Mouse (Mus musculus) liver, embryonic 15.5 days (tissue): Measurements from ENCODE around the gene Wfdc16. TPM values are rescaled to one million over a fixed set of nuclear protein-coding genes. Genes with fewer than 3 reads are reported as not detected.
"Not testable (repeated sequence)": the region's sequence is repeated elsewhere in the genome, so short reads cannot be mapped to it uniquely, and the experiment has no call there.

Experiments used
- ATAC-seq: fragments of 200-750 bp; cut with Nextera tagmentation; 2 replicates; pipeline ENCODE4 v1.8.0; 2017; ENCODE audit warnings: moderate number of reproducible peaks, mild to moderate bottlenecking, moderate library complexity; ENCODE audit not compliant: insufficient read depth
- H3K27ac ChIP-seq: fragments of 300-500 bp; sonication (generic); replicated peaks from 2 replicates; pipeline ENCODE4 v1.5.1; 2015; ENCODE audit warnings: mild to moderate bottlenecking, inconsistent platforms
- H3K27me3 ChIP-seq: fragments of 300-500 bp; sonication (generic); 2 replicates; pipeline ENCODE4 v1.6.1; 2015; ENCODE audit warnings: mild to moderate bottlenecking, inconsistent platforms
- H3K36me3 ChIP-seq: fragments of 300-500 bp; sonication (generic); replicated peaks from 2 replicates; pipeline ENCODE4 v1.6.1; 2015; ENCODE audit warnings: moderate library complexity, mild to moderate bottlenecking, inconsistent platforms
- H3K4me1 ChIP-seq: fragments of 300-500 bp; sonication (generic); replicated peaks from 2 replicates; pipeline ENCODE4 v1.6.1; 2015; ENCODE audit warnings: inconsistent platforms
- H3K4me2 ChIP-seq: fragments of 300-500 bp; sonication (generic); 2 replicates; pipeline ENCODE4 v1.6.1; 2015; ENCODE audit warnings: moderate library complexity, mild to moderate bottlenecking, inconsistent platforms
- H3K4me3 ChIP-seq: fragments of 300-500 bp; sonication (generic); replicated peaks from 2 replicates; pipeline ENCODE4 v1.5.1; 2015; ENCODE audit warnings: mild to moderate bottlenecking, inconsistent platforms
- H3K9ac ChIP-seq: fragments of 300-500 bp; sonication (generic); 2 replicates; pipeline ENCODE4 v1.6.1; 2015; ENCODE audit warnings: moderate library complexity, mild to moderate bottlenecking, inconsistent platforms
- H3K9me3 ChIP-seq: fragments of 300-500 bp; sonication (generic); replicated peaks from 2 replicates; pipeline ENCODE4 v1.6.1; 2016; ENCODE audit warnings: inconsistent platforms
- WGBS: fragments of 180-500 bp; shearing (Covaris S2); methylation state at CpG from one replicate; pipeline ENCODE4 v1.1.7; 2015; ENCODE audit warnings: mixed read lengths; ENCODE audit not compliant: insufficient replicate concordance; 5-methylcytosine and 5-hydroxymethylcytosine counted together
- polyA plus RNA-seq: library from polyadenylated mRNA; unstranded; fragments of >200 nt; fragmentation: Nextera tagmentation; extraction: Ambion mirVana; gene quantifications from 2 replicates; pipeline ENCODE4 v1.2.1, GENCODE M21; 2015

The Wfdc16 gene
- polyA plus RNA-seq, 1 experiment from 2014 or later = not detected

GRCm38 (mm10) chr2:164655858-164656257 is 17.3 kb upstream of the Wfdc16 start, which contains the start of gene Wfdc10:
TSS of gene Wfdc10 (plus strand) at chr2:164656046.
- H3K36me3 ChIP-seq = no peaks in the 10 kb centered on the region
- no peak within 1 kb of the TSS for H3K4me2 ChIP-seq
- no peaks in the 10 kb centered on the region for H3K4me1 ChIP-seq
- no peak within 1 kb of the TSS for H3K27ac ChIP-seq
- H3K4me3 ChIP-seq = no peak within 1 kb of the TSS
- no peaks in the 10 kb centered on the region for H3K9me3 ChIP-seq
- no peak within 1 kb of the TSS for H3K9ac ChIP-seq
- no peak for ATAC-seq
- no peaks in the 10 kb centered on the region for H3K27me3 ChIP-seq
- WGBS = 13% methylated on average over 11 of the region's 11 CpGs

GRCm38 (mm10) chr2:164641881-164642673 is 3.5 kb upstream of the Wfdc16 start:
- Histone ChIP-seq H3K4me1 (no peaks in the 10 kb centered on the region), H3K27ac (no peak overlapping the region), H3K4me3 (no peak overlapping the region), H3K9ac (no peak overlapping the region), H3K4me2 (no peak overlapping the region), H3K36me3 (no peaks in the 10 kb centered on the region), H3K27me3 (no peaks in the 10 kb centered on the region), H3K9me3 (no peaks in the 10 kb centered on the region)
- 70% methylated on average over 13 of the region's 13 CpGs for WGBS
- ATAC-seq = no peak

GRCm38 (mm10) chr2:164641129-164641528 is 2.5 kb upstream of the Wfdc16 start:
- H3K27ac ChIP-seq = no peak overlapping the region
- no peak for ATAC-seq
- no peak overlapping the region for H3K9ac ChIP-seq
- no peak overlapping the region for H3K4me2 ChIP-seq
- H3K4me3 ChIP-seq = no peak overlapping the region
- H3K27me3 ChIP-seq = no peaks in the 10 kb centered on the region
- H3K4me1 ChIP-seq = no peaks in the 10 kb centered on the region
- no peaks in the 10 kb centered on the region for H3K9me3 ChIP-seq
- no peaks in the 10 kb centered on the region for H3K36me3 ChIP-seq
- WGBS = 28% methylated on average over 7 of the region's 7 CpGs

- no peaks in the 10 kb centered on the region for H3K27me3 ChIP-seq
- H3K4me1 ChIP-seq = no peaks in the 10 kb centered on the region
- H3K4me3 ChIP-seq = no peak overlapping the region
- no peak overlapping the region for H3K4me2 ChIP-seq
- H3K9ac ChIP-seq = no peak overlapping the region
- H3K27ac ChIP-seq = no peak overlapping the region
- no peak for ATAC-seq
- H3K36me3 ChIP-seq = no peaks in the 10 kb centered on the region
- 70% methylated on average over 9 of the region's 9 CpGs for WGBS
- H3K9me3 ChIP-seq = no peaks in the 10 kb centered on the region
Measured at GRCm38 (mm10) chr2:164635266-164635665, 3.3 kb downstream of the Wfdc16 start.

- H3K27me3 ChIP-seq = no peaks in the 10 kb centered on the region
- 57% methylated on average over 4 of the region's 4 CpGs for WGBS
- no peak for ATAC-seq
- H3K36me3 ChIP-seq = no peaks in the 10 kb centered on the region
- H3K9ac ChIP-seq = no peak overlapping the region
- H3K9me3 ChIP-seq = no peaks in the 10 kb centered on the region
- H3K4me3 ChIP-seq = no peak overlapping the region
- no peak overlapping the region for H3K4me2 ChIP-seq
- no peak overlapping the region for H3K27ac ChIP-seq
- H3K4me1 ChIP-seq = no peaks in the 10 kb centered on the region
Measured at GRCm38 (mm10) chr2:164621775-164622174, 16.8 kb downstream of the Wfdc16 start.

- no peaks in the 10 kb centered on the region for H3K27me3 ChIP-seq
- no peak overlapping the region for H3K9ac ChIP-seq
- no peak overlapping the region for H3K4me2 ChIP-seq
- H3K4me3 ChIP-seq = no peak overlapping the region
- no peaks in the 10 kb centered on the region for H3K9me3 ChIP-seq
- ATAC-seq = no peak
- no peaks in the 10 kb centered on the region for H3K36me3 ChIP-seq
- WGBS = 61% methylated on average over 5 of the region's 5 CpGs
- no peaks in the 10 kb centered on the region for H3K4me1 ChIP-seq
- H3K27ac ChIP-seq = no peak overlapping the region
Measured at GRCm38 (mm10) chr2:164619050-164619449, 19.5 kb downstream of the Wfdc16 start.

- 56% methylated on average over 3 of the region's 3 CpGs for WGBS
- H3K4me2 ChIP-seq = no peak overlapping the region
- no peak overlapping the region for H3K9ac ChIP-seq
- no peaks in the 10 kb centered on the region for H3K27me3 ChIP-seq
- no peaks in the 10 kb centered on the region for H3K9me3 ChIP-seq
- no peak overlapping the region for H3K4me3 ChIP-seq
- no peaks in the 10 kb centered on the region for H3K36me3 ChIP-seq
- H3K27ac ChIP-seq = no peak overlapping the region
- H3K4me1 ChIP-seq = no peaks in the 10 kb centered on the region
- no peak for ATAC-seq
Measured at GRCm38 (mm10) chr2:164615386-164615785, 23.2 kb downstream of the Wfdc16 start.

GRCm38 (mm10) chr2:164613471-164613870 is 25.1 kb downstream of the Wfdc16 start, which contains the start of the genes Wfdc6b and Wfdc8:
TSS of gene Wfdc6b (plus strand) at chr2:164613522.
TSS of gene Wfdc8 (minus strand) at chr2:164613626.
- H3K9ac ChIP-seq, H3K4me1 ChIP-seq, H3K27ac ChIP-seq, H3K36me3 ChIP-seq, H3K9me3 ChIP-seq, H3K27me3 ChIP-seq, H3K4me3 ChIP-seq, H3K4me2 ChIP-seq, ATAC-seq: not testable (repeated sequence)
- WGBS = 54% methylated on average over 8 of the region's 8 CpGs

GRCm38 (mm10) chr2:164608781-164609180 is 29.8 kb downstream of the Wfdc16 start:
- no peak overlapping the region for H3K27ac ChIP-seq
- ATAC-seq = no peak
- H3K36me3 ChIP-seq = no peaks in the 10 kb centered on the region
- no peak overlapping the region for H3K4me2 ChIP-seq
- no peak overlapping the region for H3K4me3 ChIP-seq
- no peaks in the 10 kb centered on the region for H3K4me1 ChIP-seq
- no peaks in the 10 kb centered on the region for H3K27me3 ChIP-seq
- H3K9ac ChIP-seq = no peak overlapping the region
- 61% methylated on average over 6 of the region's 6 CpGs for WGBS
- no peaks in the 10 kb centered on the region for H3K9me3 ChIP-seq

- Histone ChIP-seq H3K4me3 (no peak overlapping the region), H3K9ac (no peak overlapping the region), H3K36me3 (no peaks in the 10 kb centered on the region), H3K4me2 (no peak overlapping the region), H3K9me3 (no peaks in the 10 kb centered on the region), H3K27me3 (no peaks in the 10 kb centered on the region), H3K27ac (no peak overlapping the region), H3K4me1 (no peaks in the 10 kb centered on the region)
- WGBS = 69% methylated on average over 8 of the region's 8 CpGs
- no peak for ATAC-seq
Measured at GRCm38 (mm10) chr2:164604411-164604810, 34.2 kb downstream of the Wfdc16 start.

- WGBS = 61% methylated on average over 3 of the region's 3 CpGs
- H3K36me3 ChIP-seq = no peaks in the 10 kb centered on the region
- ATAC-seq = no peak
Measured at GRCm38 (mm10) chr2:164603482-164603881, 35.1 kb downstream of the Wfdc16 start.

GRCm38 (mm10) chr2:164600179-164600578 is 38.4 kb downstream of the Wfdc16 start:
- H3K27ac ChIP-seq = no peak overlapping the region
- 49% methylated on average over 3 of the region's 3 CpGs for WGBS
- no peak for ATAC-seq
- no peaks in the 10 kb centered on the region for H3K36me3 ChIP-seq
- no peaks in the 10 kb centered on the region for H3K4me1 ChIP-seq
- H3K4me3 ChIP-seq = no peak overlapping the region
- no peaks in the 10 kb centered on the region for H3K27me3 ChIP-seq
- H3K9ac ChIP-seq = no peak overlapping the region
- H3K9me3 ChIP-seq = no peaks in the 10 kb centered on the region
- H3K4me2 ChIP-seq = no peak overlapping the region

More at GRCm38 (mm10) chr2:164603482-164603881, 35.1 kb downstream of the Wfdc16 start:
- Histone ChIP-seq H3K4me2 (no peak overlapping the region), H3K9ac (no peak overlapping the region), H3K27me3 (no peaks in the 10 kb centered on the region), H3K9me3 (no peaks in the 10 kb centered on the region), H3K4me3 (no peak overlapping the region), H3K27ac (no peak overlapping the region), H3K4me1 (no peaks in the 10 kb centered on the region)
